In genomic region chr12:86331248-86331647, GRCm38 (mm10) we compare ENCODE assay signal across 29 mouse cellular contexts. TPM values are rescaled to one million over a fixed set of nuclear protein-coding genes. Genes with fewer than 3 reads are reported as not detected.
DNase-seq lines count a peak whose midpoint lies in the region; ATAC-seq and TF ChIP-seq lines count a peak whose summit lies in the region.
"Had no signal": no experiment of that assay in that cellular context is flagged by ENCODE, and none has a peak within 500 bp of the region (broad histone marks: within the 10 kb centered on the region; RNA-seq: fewer than 3 reads in every experiment).

No protein-coding gene starts in this region.

- no peaks in the 10 kb centered on the region for H3K27me3 ChIP-seq in hindbrain, embryonic 15.5 days
- H3K27me3 ChIP-seq in hindbrain, embryonic 11.5 days (ENCODE audit: control insufficient read depth, insufficient read depth, low read length), result no peaks in the 10 kb centered on the region
- no peaks in the 10 kb centered on the region; the same call in 1 of the 2 replicates for H3K27me3 ChIP-seq in midbrain, embryonic 13.5 days
- no peaks in the 10 kb centered on the region for H3K27me3 ChIP-seq in midbrain, postnatal 0 days (ENCODE audit: insufficient read depth, low read length)
- H3K27me3 ChIP-seq in neural tube, embryonic 12.5 days (replicated peaks), result no peaks in the 10 kb centered on the region
- H3K27me3 ChIP-seq: embryonic facial prominence, embryonic 15.5 days; heart, embryonic 13.5 days; liver, embryonic 12.5 days had no signal

- no peaks in the 10 kb centered on the region for H3K9me3 ChIP-seq in hindbrain, embryonic 15.5 days
- no peaks in the 10 kb centered on the region for H3K9me3 ChIP-seq in hindbrain, embryonic 11.5 days (ENCODE audit: control insufficient read depth, low read length)
- H3K9me3 ChIP-seq in midbrain, embryonic 13.5 days, result no peaks in the 10 kb centered on the region
- H3K9me3 ChIP-seq in midbrain, postnatal 0 days (ENCODE audit: low read length), result no peaks in the 10 kb centered on the region
- no peaks in the 10 kb centered on the region for H3K9me3 ChIP-seq in neural tube, embryonic 12.5 days
- H3K9me3 ChIP-seq: embryonic facial prominence, embryonic 10.5 days; embryonic facial prominence, embryonic 15.5 days; liver, embryonic 12.5 days had no signal

- H3K4me2 ChIP-seq in hindbrain, embryonic 15.5 days, result 0 out of 2 replicates have a peak overlapping the region, but pooled peaks have one; percentile 11
- no peak overlapping the region for H3K4me2 ChIP-seq in hindbrain, embryonic 11.5 days (replicated peaks; ENCODE audit: low read depth, low read length)
- no peak overlapping the region for H3K4me2 ChIP-seq in midbrain, embryonic 13.5 days (replicated peaks)
- no peak overlapping the region for H3K4me2 ChIP-seq in midbrain, postnatal 0 days (ENCODE audit: low read depth, low read length, poor library complexity, severe bottlenecking)
- H3K4me2 ChIP-seq in neural tube, embryonic 12.5 days (replicated peaks), result peak overlapping the region; percentile 7; the same call in 1 of the 2 replicates
- H3K4me2 ChIP-seq: embryonic facial prominence, embryonic 15.5 days; heart, embryonic 13.5 days; liver, embryonic 12.5 days had no signal

- no peak for DNase-seq in hindbrain, embryonic 11.5 days (ENCODE audit: low spot score)
- no peak for DNase-seq in midbrain, postnatal 0 days (ENCODE audit: low spot score)
- DNase-seq in retina, embryonic 14.5 days (ENCODE audit: low spot score), result peak; percentile 29
- DNase-seq in embryo, embryonic 10 days (ENCODE audit: low spot score), result no peak
- no peak for DNase-seq in heart, adult 18-20 months
- DNase-seq: adrenal gland, postnatal 25 days; cerebellum, adult 11-12 months; cerebellum, postnatal 10 days; heart, postnatal 14 days; kidney, adult 8-10 months; kidney, postnatal 4 days; layer of hippocampus, postnatal 36 days; left cerebral cortex, postnatal 4 days; liver, postnatal 0 days; lung, postnatal 36 days; thymus, postnatal 4 days had no signal

- no peak overlapping the region for H3K27ac ChIP-seq in hindbrain, embryonic 15.5 days (replicated peaks)
- no peak overlapping the region for H3K27ac ChIP-seq in hindbrain, embryonic 11.5 days (ENCODE audit: low read depth, low read length)
- H3K27ac ChIP-seq in midbrain, embryonic 13.5 days, result no peak overlapping the region
- H3K27ac ChIP-seq in midbrain, postnatal 0 days (ENCODE audit: low read depth, low read length), result no peak overlapping the region
- H3K27ac ChIP-seq in neural tube, embryonic 12.5 days, result no peak overlapping the region
- H3K27ac ChIP-seq: embryonic facial prominence, embryonic 10.5 days; embryonic facial prominence, embryonic 15.5 days; heart, embryonic 13.5 days; kidney, postnatal 0 days; liver, embryonic 12.5 days had no signal

- no peaks in the 10 kb centered on the region for H3K36me3 ChIP-seq in hindbrain, embryonic 15.5 days
- no peaks in the 10 kb centered on the region for H3K36me3 ChIP-seq in hindbrain, embryonic 11.5 days (ENCODE audit: control insufficient read depth, insufficient read depth, low read length)
- H3K36me3 ChIP-seq in midbrain, embryonic 13.5 days, result no peaks in the 10 kb centered on the region
- no peaks in the 10 kb centered on the region for H3K36me3 ChIP-seq in midbrain, postnatal 0 days (ENCODE audit: insufficient read depth, low read length)
- no peaks in the 10 kb centered on the region for H3K36me3 ChIP-seq in neural tube, embryonic 12.5 days
- H3K36me3 ChIP-seq: embryonic facial prominence, embryonic 10.5 days; embryonic facial prominence, embryonic 15.5 days; heart, embryonic 13.5 days; liver, embryonic 12.5 days had no signal

- 46% methylated on average over 10 of the region's 10 CpGs for WGBS in hindbrain, embryonic 15.5 days
- WGBS in hindbrain, embryonic 11.5 days, result 70% methylated on average over 10 of the region's 10 CpGs
- WGBS in midbrain, embryonic 13.5 days, result 47% methylated on average over 10 of the region's 10 CpGs
- WGBS in midbrain, postnatal 0 days, result 44% methylated on average over 10 of the region's 10 CpGs
- WGBS in neural tube, embryonic 12.5 days, result 49% methylated on average over 10 of the region's 10 CpGs

- ATAC-seq in hindbrain, embryonic 15.5 days (ENCODE audit: low FRiP score, low read depth), result no peak
- no peak for ATAC-seq in hindbrain, embryonic 11.5 days (ENCODE audit: low FRiP score)
- ATAC-seq in midbrain, embryonic 13.5 days, result peak; percentile 45; the same call in 1 of the 2 replicates
- no peak for ATAC-seq in midbrain, postnatal 0 days (ENCODE audit: low FRiP score)
- ATAC-seq in neural tube, embryonic 12.5 days (ENCODE audit: low FRiP score, low read depth), result no peak
- ATAC-seq: CD4-positive, CD25-positive, alpha-beta regulatory T cell, adult 4 months; intestine, embryonic 16.5 days; liver, embryonic 12.5 days; liver, postnatal 0 days had no signal

- no peak overlapping the region for H3K9ac ChIP-seq in hindbrain, embryonic 15.5 days
- no peak overlapping the region for H3K9ac ChIP-seq in hindbrain, embryonic 11.5 days (ENCODE audit: low read depth, low read length)
- H3K9ac ChIP-seq in midbrain, embryonic 13.5 days (replicated peaks), result no peak overlapping the region
- no peak overlapping the region for H3K9ac ChIP-seq in midbrain, postnatal 0 days (replicated peaks; ENCODE audit: low read length, poor library complexity, severe bottlenecking)
- H3K9ac ChIP-seq in neural tube, embryonic 12.5 days, result no peak overlapping the region
- H3K9ac ChIP-seq: embryonic facial prominence, embryonic 15.5 days; heart, embryonic 13.5 days; liver, embryonic 12.5 days; liver, postnatal 0 days had no signal

- H3K4me3 ChIP-seq in hindbrain, embryonic 15.5 days, result no peak overlapping the region
- no peak overlapping the region for H3K4me3 ChIP-seq in hindbrain, embryonic 11.5 days (ENCODE audit: low read depth, low read length)
- H3K4me3 ChIP-seq in midbrain, embryonic 13.5 days (replicated peaks), result no peak overlapping the region
- H3K4me3 ChIP-seq in midbrain, postnatal 0 days (ENCODE audit: low read depth, low read length), result no peak overlapping the region
- no peak overlapping the region for H3K4me3 ChIP-seq in neural tube, embryonic 12.5 days
- H3K4me3 ChIP-seq: embryonic facial prominence, embryonic 10.5 days; embryonic facial prominence, embryonic 15.5 days; heart, embryonic 13.5 days; liver, embryonic 12.5 days had no signal

- peaks cover 15% of the 10 kb centered on the region for H3K4me1 ChIP-seq in hindbrain, embryonic 15.5 days (replicated peaks)
- H3K4me1 ChIP-seq in hindbrain, embryonic 11.5 days (replicated peaks; ENCODE audit: control insufficient read depth, insufficient read depth, low read length), result no peaks in the 10 kb centered on the region
- peaks cover 9% of the 10 kb centered on the region for H3K4me1 ChIP-seq in midbrain, embryonic 13.5 days (replicated peaks)
- no peaks in the 10 kb centered on the region for H3K4me1 ChIP-seq in midbrain, postnatal 0 days (ENCODE audit: insufficient read depth, low read length)
- H3K4me1 ChIP-seq in neural tube, embryonic 12.5 days, result peaks cover 10% of the 10 kb centered on the region
- H3K4me1 ChIP-seq: embryonic facial prominence, embryonic 15.5 days; liver, embryonic 12.5 days had no signal

- TF ChIP-seq CTCF in midbrain, postnatal 0 days (IDR thresholded peaks at IDR 0.05), result no peak

RNA-seq across cellular contexts. Expression of gene Esrrb, which starts 29.7 kb away (rescaled TPM):
- polyA plus RNA-seq in hindbrain, embryonic 15.5 days (2015; fragmentation: Nextera tagmentation; extraction: Ambion mirVana), result 4.8 and 7.2 TPM in 2 replicates
- polyA plus RNA-seq in hindbrain, embryonic 11.5 days (2014; fragmentation: Nextera tagmentation; extraction: Ambion mirVana), result 0.78 and 0.91 TPM in 2 replicates
- polyA plus RNA-seq in midbrain, embryonic 13.5 days (2015; fragmentation: Nextera tagmentation; extraction: Ambion mirVana), result 4.7 and 6.5 TPM in 2 replicates
- total RNA-seq in midbrain, postnatal 0 days (2014; rRNA removed), result 10.1 and 11.6 TPM in 2 replicates
- 3.3 and 4.3 TPM in 2 replicates for polyA plus RNA-seq in midbrain, postnatal 0 days (2015; fragmentation: Nextera tagmentation; extraction: Ambion mirVana)
- polyA plus RNA-seq in neural tube, embryonic 12.5 days (2016; fragmentation: Nextera tagmentation; extraction: Ambion mirVana), result 1.9 and 2.3 TPM in 2 replicates
- 10 to 100 TPM; 21.5 to 25.2 TPM for total RNA-seq in heart, adult 18-20 months (2021)
- total RNA-seq: common myeloid progenitor, adult 5-6 weeks; megakaryocyte, adult 5-6 weeks; neutrophil, adult 5-6 weeks had no signal
- polyA plus RNA-seq: CD4-positive, CD25-positive, alpha-beta regulatory T cell, adult 4 months had no signal

Comparison
In these comparisons a context has a peak if more than half of its experiments do, and no peak if none do; other contexts are left out.
1. H3K4me2 ChIP-seq: peak in hindbrain, embryonic 15.5 days (single experiment) and neural tube, embryonic 12.5 days (single experiment); none in hindbrain, embryonic 11.5 days (single experiment), midbrain, embryonic 13.5 days (single experiment) and midbrain, postnatal 0 days (single experiment).